Mouse (Mus musculus) lung, postnatal 0 days (tissue): Measurements from ENCODE around the gene Cutal.

Experiments used
- CTCF ChIP-seq: IDR thresholded peaks from 2 replicates; pipeline ENCODE4 v1.5.1; 2016; ENCODE audit warnings: antibody characterized with exemption, mild to moderate bottlenecking
- EP300 ChIP-seq: IDR thresholded peaks from 2 replicates; pipeline ENCODE4 v1.6.1; 2016; ENCODE audit warnings: antibody characterized with exemption, mild to moderate bottlenecking, control low read depth

DNA sequence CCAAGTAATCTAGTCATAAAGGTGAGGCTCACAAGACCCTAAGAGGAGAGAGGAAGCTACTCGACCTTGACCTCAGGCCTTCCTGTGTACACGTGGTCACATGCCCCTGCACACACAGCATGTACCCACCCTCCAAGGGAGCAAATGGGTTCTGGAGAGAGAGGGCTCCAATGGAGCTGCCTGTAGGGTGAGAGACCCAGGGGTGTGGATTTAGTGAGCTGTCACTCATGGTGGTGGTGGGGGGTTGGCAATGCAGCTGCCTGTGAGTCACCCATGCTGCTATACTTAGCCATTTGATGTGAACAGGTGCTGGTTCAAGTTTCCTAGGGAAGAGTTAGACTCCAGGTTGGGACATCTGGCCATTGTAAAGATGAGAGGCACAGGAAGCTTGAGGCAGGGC, 45.9 kb downstream of the Cutal start:
- TF ChIP-seq CTCF (no peak), EP300 (no peak)
